Mouse (Mus musculus) testis, adult 2 months (tissue): ENCODE data around the gene Ccl8.

Experiments used
- CTCF ChIP-seq: fragments of 200-500 bp; IDR thresholded peaks from 2 replicates; pipeline ENCODE4 v1.5.1; 2012; ENCODE audit warnings: low read depth, mild to moderate bottlenecking, inconsistent platforms, low read length, moderate library complexity; ENCODE audit not compliant: control insufficient read depth, insufficient read depth, insufficient replicate concordance
- POLR2A ChIP-seq: fragments of 200-500 bp; IDR thresholded peaks from 2 replicates; pipeline ENCODE4 v1.6.1; 2012; ENCODE audit warnings: low read depth, mild to moderate bottlenecking, inconsistent platforms, low read length, moderate library complexity; ENCODE audit not compliant: control insufficient read depth

DNA sequence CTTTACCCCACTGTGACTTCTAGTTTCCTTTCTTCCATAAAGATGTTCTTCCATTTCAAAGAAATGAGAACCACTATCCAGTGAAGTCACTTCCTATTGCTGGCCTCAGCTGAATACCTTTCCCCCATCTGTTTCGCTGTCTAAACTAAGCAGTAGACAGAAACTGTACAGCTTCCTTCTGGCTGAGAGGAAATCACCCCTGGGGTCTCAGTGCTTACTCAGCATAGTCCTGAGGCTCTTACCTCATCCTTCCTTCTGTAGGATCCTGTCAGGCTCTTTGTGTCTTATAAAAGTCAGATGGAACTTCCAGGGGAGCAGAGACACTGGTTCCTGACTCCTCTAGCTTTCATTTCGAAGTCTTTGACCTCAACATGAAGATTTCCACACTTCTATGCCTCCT lies 13.5 kb upstream of the Ccl8 start, which contains the start of gene Ccl12:
- no peak for TF ChIP-seq CTCF
- no peak for TF ChIP-seq POLR2A
